Mouse (Mus musculus) liver, embryonic 14.5 days (tissue): ENCODE measurements at regions not wholly inside any gene's neighbourhood (a gene's known extent, or its start where the extent isn't known, plus 50 kb on each side); places are given as distances from the start of the nearest gene placed in this dataset.

Source experiments
- CTCF ChIP-seq: IDR thresholded peaks from 2 replicates; pipeline ENCODE4 v1.5.1; 2016; ENCODE audit warnings: antibody characterized with exemption, low read depth, control low read depth
- EP300 ChIP-seq: IDR thresholded peaks from 2 replicates; pipeline ENCODE4 v1.6.1; 2016; ENCODE audit warnings: antibody characterized with exemption, low read depth

GRCm38 (mm10) chr2:12026220-12026619, 248.5 kb downstream of the Ankrd16 start:
- peak; percentile 15; the same call in 1 of the 2 replicates for TF ChIP-seq CTCF
- no peak for TF ChIP-seq EP300
